Mouse (Mus musculus) E14TG2a.4 (cell line): ENCODE measurements around the gene Ctxn1.

Experiments used
- CTCF ChIP-seq: conservative IDR thresholded peaks from 2 replicates; pipeline ENCODE4 v1.5.1; 2014; ENCODE audit warnings: low read length
- NANOG ChIP-seq: IDR thresholded peaks from 2 replicates; pipeline ENCODE4 v1.6.1; 2014; ENCODE audit warnings: borderline replicate concordance, low read length, mixed read lengths
- POU5F1 ChIP-seq: IDR thresholded peaks from 2 replicates; pipeline ENCODE4 v1.6.1; 2014; ENCODE audit warnings: low read length, borderline replicate concordance

GRCm38 (mm10) chr8:4252934-4253841, 5.9 kb downstream of the Ctxn1 start, which contains the start of gene Snapc2:
- TF ChIP-seq CTCF (no peak), NANOG (no peak), POU5F1 (no peak)
